Mouse (Mus musculus): Measurements from ENCODE around the gene Ybx3.

- TF ChIP-seq CTCF (IDR thresholded peaks at IDR 0.05; ENCODE audit: extremely low read depth, insufficient read length, insufficient replicate concordance, low read depth, low read length): no peak
- no peak for TF ChIP-seq POLR2A (IDR thresholded peaks at IDR 0.05; ENCODE audit: low read depth, low read length)
These were observed 13.0 kb upstream of the Ybx3 start for GRCm38 (mm10) chr6:131401259-131401658.

All from small intestine, adult 2 months (tissue).